Mouse (Mus musculus) heart, embryonic 16.5 days (tissue): ENCODE results near the gene Utrn. TPM values are rescaled to one million over a fixed set of nuclear protein-coding genes. Genes with fewer than 3 reads are reported as not detected.

Experiments
- ATAC-seq: fragments of 200-750 bp; cut with Nextera tagmentation; replicated peaks from 2 replicates; pipeline ENCODE4 v1.8.0; 2017; ENCODE audit warnings: moderate number of reproducible peaks; ENCODE audit not compliant: insufficient read depth, low FRiP score; ENCODE audit errors: extremely low read depth
- H3K27ac ChIP-seq: fragments of 300-500 bp; sonication (generic); 2 replicates; pipeline ENCODE4 v1.5.1; 2014; ENCODE audit warnings: mild to moderate bottlenecking, low read length, control low read depth, moderate library complexity
- H3K27me3 ChIP-seq: fragments of 300-500 bp; sonication (generic); 2 replicates; pipeline ENCODE4 v1.6.1; 2014; ENCODE audit warnings: low read length, mixed read lengths; ENCODE audit not compliant: control insufficient read depth, insufficient read depth
- H3K36me3 ChIP-seq: fragments of 300-500 bp; sonication (generic); 2 replicates; pipeline ENCODE4 v1.6.1; 2014; ENCODE audit not compliant: control insufficient read depth, insufficient read depth
- H3K4me1 ChIP-seq: fragments of 300-500 bp; sonication (generic); 2 replicates; pipeline ENCODE4 v1.6.1; 2014; ENCODE audit warnings: low read length, mixed read lengths; ENCODE audit not compliant: control insufficient read depth, insufficient read depth
- H3K4me2 ChIP-seq: fragments of 300-500 bp; sonication (generic); 2 replicates; pipeline ENCODE4 v1.6.1; 2014; ENCODE audit warnings: low read depth, mild to moderate bottlenecking, control low read depth, low read length
- H3K4me3 ChIP-seq: fragments of 300-500 bp; sonication (generic); 2 replicates; pipeline ENCODE4 v1.5.1; 2014; ENCODE audit warnings: mild to moderate bottlenecking, control low read depth, low read length
- H3K9ac ChIP-seq: fragments of 300-500 bp; sonication (generic); 2 replicates; pipeline ENCODE4 v1.6.1; 2014; ENCODE audit warnings: low read length, control low read depth
- H3K9me3 ChIP-seq: fragments of 300-500 bp; sonication (generic); replicated peaks from 2 replicates; pipeline ENCODE4 v1.6.1; 2016; ENCODE audit warnings: low read length; ENCODE audit not compliant: control insufficient read depth
- WGBS: fragments of 180-500 bp; shearing (Covaris S2); extraction: QIAGEN DNeasy Blood & Tissue Kit; methylation state at CpG from one replicate; pipeline ENCODE4 v1.1.7; 2014; 5-methylcytosine and 5-hydroxymethylcytosine counted together
- polyA plus RNA-seq: library from polyadenylated mRNA; unstranded; fragments of >200 nt; fragmentation: Nextera tagmentation; extraction: Ambion mirVana; gene quantifications from 2 replicates; pipeline ENCODE4 v1.2.1, GENCODE M21; 2015

The Utrn gene
- polyA plus RNA-seq, 1 experiment from 2014 or later = 65.7 TPM

GRCm38 (mm10) chr10:12716657-12717327 lies 152.4 kb downstream of the Utrn start:
- Histone ChIP-seq H3K4me2 (no peak overlapping the region), H3K9ac (no peak overlapping the region), H3K4me3 (no peak overlapping the region), H3K27me3 (no peaks in the 10 kb centered on the region), H3K9me3 (no peaks in the 10 kb centered on the region), H3K4me1 (no peaks in the 10 kb centered on the region), H3K36me3 (peaks cover 29% of the 10 kb centered on the region), H3K27ac (no peak overlapping the region)
- 75% methylated on average over 5 of the region's 5 CpGs for WGBS
- ATAC-seq = no peak

- ATAC-seq = no peak
- Histone ChIP-seq H3K4me3 (no peak overlapping the region), H3K4me1 (no peaks in the 10 kb centered on the region), H3K27ac (no peak overlapping the region), H3K9me3 (no peaks in the 10 kb centered on the region), H3K36me3 (peaks cover 35% of the 10 kb centered on the region), H3K9ac (no peak overlapping the region), H3K4me2 (no peak overlapping the region), H3K27me3 (no peaks in the 10 kb centered on the region)
- WGBS = 89% methylated on average over 14 of the region's 14 CpGs
Measured at GRCm38 (mm10) chr10:12713236-12713855, 155.8 kb downstream of the Utrn start.

DNA sequence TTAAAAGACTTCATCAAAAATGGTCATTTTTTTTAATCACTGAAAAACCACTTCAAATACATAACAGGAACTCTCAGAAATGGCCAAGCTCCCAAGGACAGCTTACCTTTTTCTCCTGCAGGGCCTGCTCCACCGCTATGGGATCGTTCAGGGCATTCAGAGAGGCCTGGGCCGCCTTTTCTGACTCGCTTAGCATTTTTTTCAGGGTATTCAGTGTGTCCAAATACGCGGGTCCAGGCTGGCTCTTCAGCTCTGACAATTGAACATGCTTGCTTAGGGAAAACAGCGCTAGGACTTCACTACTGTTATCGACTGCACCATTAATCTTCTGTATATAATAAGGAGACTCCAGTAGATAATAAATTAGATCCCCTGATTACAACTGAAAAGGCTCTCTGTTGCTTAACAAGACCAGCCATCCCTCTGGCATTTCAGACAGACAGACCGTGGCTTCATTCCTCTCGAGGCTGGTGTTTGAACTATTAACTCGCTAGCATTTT lies 157.8 kb downstream of the Utrn start:
- peaks cover 29% of the 10 kb centered on the region for H3K36me3 ChIP-seq
- H3K9me3 ChIP-seq = no peaks in the 10 kb centered on the region
- no peak for ATAC-seq
- H3K4me3 ChIP-seq = no peak overlapping the region
- no peak overlapping the region for H3K4me2 ChIP-seq
- 84% methylated on average over 11 of the region's 11 CpGs for WGBS
- H3K4me1 ChIP-seq = no peaks in the 10 kb centered on the region
- H3K9ac ChIP-seq = no peak overlapping the region
- H3K27me3 ChIP-seq = no peaks in the 10 kb centered on the region
- H3K27ac ChIP-seq = no peak overlapping the region

DNA sequence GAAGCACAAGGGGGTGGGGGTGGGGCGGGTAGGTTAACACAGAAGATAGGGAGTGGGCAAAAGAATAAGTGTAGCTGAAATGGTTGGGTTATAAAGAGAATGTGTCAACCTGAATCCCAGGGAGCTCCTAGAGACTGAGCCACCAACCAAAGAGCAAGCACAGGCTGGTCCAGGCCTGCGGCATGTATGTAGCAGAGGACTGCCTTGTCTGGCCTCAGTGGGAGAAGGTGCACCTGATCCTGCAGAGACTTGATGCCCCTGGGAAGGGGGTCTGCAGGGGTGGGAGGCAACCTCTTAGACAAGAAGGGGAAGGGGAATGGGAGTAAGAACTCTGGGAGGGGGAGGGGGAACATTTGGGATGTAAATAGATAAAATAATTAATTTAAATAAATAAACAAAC lies 162.6 kb downstream of the Utrn start:
- H3K4me1 ChIP-seq = peaks cover 32% of the 10 kb centered on the region
- no peaks in the 10 kb centered on the region for H3K27me3 ChIP-seq
- H3K36me3 ChIP-seq = peaks cover 14% of the 10 kb centered on the region
- no peak overlapping the region for H3K9ac ChIP-seq
- H3K9me3 ChIP-seq = no peaks in the 10 kb centered on the region
- no peak overlapping the region for H3K4me2 ChIP-seq
- WGBS = 84% methylated on average over 2 of the region's 2 CpGs
- ATAC-seq = no peak
- H3K4me3 ChIP-seq = no peak overlapping the region
- H3K27ac ChIP-seq = no peak overlapping the region

DNA sequence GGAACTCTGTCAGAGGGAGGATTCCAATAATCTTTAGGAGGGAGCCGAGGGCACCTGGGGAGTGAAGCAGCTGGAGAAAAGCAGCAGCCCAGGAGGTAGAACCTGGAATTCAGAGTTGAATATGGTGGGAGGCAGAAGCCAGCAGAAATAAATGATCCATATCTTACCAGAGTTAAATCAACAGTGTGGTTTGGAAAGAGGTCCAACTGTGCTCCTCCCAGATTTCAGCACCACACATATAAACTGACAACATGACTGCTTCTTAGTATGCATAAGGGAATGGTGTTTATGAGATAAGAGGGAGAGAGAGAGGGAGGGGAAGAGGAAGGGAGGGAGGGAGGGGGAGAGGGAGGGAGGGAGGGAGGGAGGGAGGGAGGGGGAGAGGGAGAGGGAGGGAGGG lies 163.2 kb downstream of the Utrn start:
- no peak overlapping the region for H3K4me3 ChIP-seq
- H3K9me3 ChIP-seq = no peaks in the 10 kb centered on the region
- no peak overlapping the region for H3K9ac ChIP-seq
- H3K36me3 ChIP-seq = peaks cover 14% of the 10 kb centered on the region
- H3K27ac ChIP-seq = no peak overlapping the region
- no peak for ATAC-seq
- H3K27me3 ChIP-seq = no peaks in the 10 kb centered on the region
- 45% methylated on average over 1 of the region's 1 CpGs for WGBS
- H3K4me1 ChIP-seq = peaks cover 37% of the 10 kb centered on the region
- H3K4me2 ChIP-seq = no peak overlapping the region

DNA sequence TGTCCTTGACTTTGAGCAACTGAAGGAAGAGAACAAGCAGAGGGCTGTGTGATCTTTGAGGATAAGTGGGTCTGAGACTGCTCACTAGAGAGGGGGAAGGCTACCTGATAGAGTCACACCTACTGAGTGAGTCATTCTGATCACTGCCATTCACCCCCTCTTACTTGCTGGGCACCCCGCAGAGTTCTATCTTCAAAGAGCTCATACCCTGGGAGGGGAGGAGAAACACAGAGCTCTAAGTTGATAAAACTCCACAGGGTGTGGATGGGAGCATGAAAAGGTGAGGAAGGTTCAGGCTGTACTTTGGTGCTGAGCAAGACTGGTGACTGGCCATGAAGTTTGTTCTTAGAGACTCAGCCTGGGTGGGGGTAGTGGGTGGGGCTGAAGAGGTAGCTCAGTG lies 164.9 kb downstream of the Utrn start:
- Histone ChIP-seq H3K9me3 (no peaks in the 10 kb centered on the region), H3K4me1 (peaks cover 38% of the 10 kb centered on the region), H3K4me2 (no peak overlapping the region), H3K27me3 (no peaks in the 10 kb centered on the region), H3K27ac (peak overlapping the region; percentile 78), H3K36me3 (peaks cover 9% of the 10 kb centered on the region; the same call in 1 of the 2 replicates), H3K4me3 (no peak overlapping the region), H3K9ac (no peak overlapping the region)
- WGBS = 12% methylated on average over 1 of the region's 1 CpGs
- ATAC-seq = no peak

DNA sequence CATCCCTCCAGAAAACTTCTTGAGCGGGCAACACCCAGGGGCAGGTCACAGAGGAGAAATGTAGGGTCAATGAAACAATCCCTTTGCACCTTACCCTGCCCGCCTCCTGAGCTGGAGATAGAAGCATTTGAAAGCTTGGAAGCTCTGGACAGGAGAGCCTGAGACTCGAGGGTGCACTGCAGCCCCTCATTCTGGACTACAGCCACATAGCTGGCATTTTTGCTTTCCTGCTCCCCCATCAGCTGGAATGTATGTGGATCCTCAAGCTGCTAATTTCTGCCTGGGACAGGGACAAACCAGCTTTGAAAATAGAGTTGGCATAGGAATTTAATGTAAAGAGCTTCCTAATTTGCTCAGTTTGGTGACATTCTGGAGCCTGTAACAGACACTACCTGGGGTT lies 165.6 kb downstream of the Utrn start:
- no peak overlapping the region for H3K4me3 ChIP-seq
- peak overlapping the region; percentile 78 for H3K27ac ChIP-seq
- 44% methylated on average over 3 of the region's 3 CpGs for WGBS
- peak overlapping the region; percentile 30 for H3K4me2 ChIP-seq
- H3K4me1 ChIP-seq = peaks cover 38% of the 10 kb centered on the region
- peaks cover 4% of the 10 kb centered on the region; the same call in 1 of the 2 replicates for H3K36me3 ChIP-seq
- no peaks in the 10 kb centered on the region for H3K27me3 ChIP-seq
- ATAC-seq = peak; percentile 72
- no peaks in the 10 kb centered on the region for H3K9me3 ChIP-seq
- H3K9ac ChIP-seq = no peak overlapping the region

- Histone ChIP-seq H3K4me3 (no peak overlapping the region), H3K36me3 (peaks cover 6% of the 10 kb centered on the region; the same call in 1 of the 2 replicates), H3K4me1 (peaks cover 38% of the 10 kb centered on the region), H3K27me3 (no peaks in the 10 kb centered on the region), H3K27ac (peak overlapping the region; percentile 71), H3K9ac (no peak overlapping the region), H3K9me3 (no peaks in the 10 kb centered on the region), H3K4me2 (no peak overlapping the region)
- 77% methylated on average over 4 of the region's 4 CpGs for WGBS
- no peak for ATAC-seq
Measured at GRCm38 (mm10) chr10:12702140-12702539, 167.0 kb downstream of the Utrn start.

DNA sequence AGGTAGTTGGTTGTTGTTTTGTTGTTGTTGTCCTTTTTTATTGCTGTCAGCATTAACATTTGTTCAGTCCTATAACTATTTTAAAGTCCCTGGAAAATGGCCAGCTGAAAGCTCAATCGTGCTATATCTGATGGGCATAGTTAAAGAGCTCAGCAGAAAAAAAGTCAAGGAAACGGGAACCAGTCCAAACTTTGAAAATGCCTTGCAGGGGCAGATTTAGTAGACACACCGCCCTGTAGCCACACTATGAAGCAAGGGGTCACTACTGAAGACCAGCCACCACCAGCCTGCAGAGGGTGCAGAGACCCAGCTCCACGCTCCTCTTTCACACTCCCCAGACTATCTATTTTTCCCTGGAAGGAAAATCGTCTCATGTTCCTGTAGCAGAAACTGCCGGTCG lies 167.5 kb downstream of the Utrn start:
- ATAC-seq = peak; percentile 73; the same call in 1 of the 2 replicates
- H3K9ac ChIP-seq = peak overlapping the region; percentile 21; the same call in 1 of the 2 replicates

More for the DNA sequence above, 167.5 kb downstream of the Utrn start:
- peaks cover 38% of the 10 kb centered on the region for H3K4me1 ChIP-seq
- 28% methylated on average over 7 of the region's 7 CpGs for WGBS
- H3K9me3 ChIP-seq = no peaks in the 10 kb centered on the region
- H3K4me3 ChIP-seq = no peak overlapping the region
- peaks cover 9% of the 10 kb centered on the region; the same call in 1 of the 2 replicates for H3K36me3 ChIP-seq
- H3K27me3 ChIP-seq = no peaks in the 10 kb centered on the region
- H3K27ac ChIP-seq = peak overlapping the region; percentile 71
- no peak overlapping the region for H3K4me2 ChIP-seq
